ENCODE assay signal across 8 mouse cellular contexts in the genomic region with DNA sequence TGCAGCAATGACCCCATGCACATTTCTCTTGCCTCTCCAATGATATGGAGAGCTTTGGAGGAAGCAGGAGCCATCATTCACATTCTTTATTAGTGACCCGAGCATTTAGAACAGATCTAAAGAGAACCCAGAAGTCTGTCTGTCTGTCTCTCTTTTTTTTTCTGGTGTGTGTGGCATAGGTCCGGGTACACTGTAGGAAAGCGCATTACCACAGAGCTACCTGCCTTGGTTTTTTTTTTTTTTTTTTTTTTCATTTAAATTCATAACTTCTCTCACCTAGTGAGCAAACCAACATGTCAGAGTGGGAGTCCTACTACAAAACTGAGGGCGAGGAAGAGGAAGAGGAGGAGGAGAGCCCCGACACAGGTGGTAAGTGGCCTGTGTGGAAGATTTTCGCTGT. TPM values are rescaled to one million over a fixed set of nuclear protein-coding genes. Genes with fewer than 3 reads are reported as not detected.
A peak's percentile ranks its signal among the peaks of the same experiment; 100 is the strongest.
DNase-seq lines count a peak whose midpoint lies in the region; ATAC-seq and TF ChIP-seq lines count a peak whose summit lies in the region.

No protein-coding gene starts in this region.

- peak overlapping the region; percentile 92 for H3K4me3 ChIP-seq in kidney, postnatal 0 days (replicated peaks; ENCODE audit: low read depth, low read length)
- peak overlapping the region; percentile 98 for H3K4me3 ChIP-seq in embryonic facial prominence, embryonic 10.5 days
- H3K4me3 ChIP-seq in hindbrain, postnatal 0 days (ENCODE audit: low read length) = peak overlapping the region; percentile 92
- H3K4me3 ChIP-seq in myocyte = peak overlapping the region; percentile 80

- peak overlapping the region; percentile 58 for H3ac ChIP-seq in myocyte (ENCODE audit: control insufficient read depth, insufficient read length)

- H3K9me3 ChIP-seq in kidney, postnatal 0 days (replicated peaks; ENCODE audit: low read length) = no peaks in the 10 kb centered on the region
- no peaks in the 10 kb centered on the region for H3K9me3 ChIP-seq in embryonic facial prominence, embryonic 10.5 days
- no peaks in the 10 kb centered on the region for H3K9me3 ChIP-seq in hindbrain, postnatal 0 days (ENCODE audit: low read length)

- H3K79me2 ChIP-seq in myocyte (ENCODE audit: control insufficient read depth, insufficient read depth) = peaks cover 24% of the 10 kb centered on the region

- 0 out of 2 replicates have a peak, but pooled peaks cover 10% of the 10 kb centered on the region for H3K4me1 ChIP-seq in kidney, postnatal 0 days (replicated peaks; ENCODE audit: insufficient read depth, low read length)
- H3K4me1 ChIP-seq in embryonic facial prominence, embryonic 10.5 days = peaks cover 23% of the 10 kb centered on the region
- H3K4me1 ChIP-seq in hindbrain, postnatal 0 days (ENCODE audit: insufficient read depth, low read length) = peaks cover 11% of the 10 kb centered on the region; the same call in 1 of the 2 replicates

- H3K27me3 ChIP-seq in kidney, postnatal 0 days (ENCODE audit: insufficient read depth, low read length) = no peaks in the 10 kb centered on the region
- no peaks in the 10 kb centered on the region for H3K27me3 ChIP-seq in embryonic facial prominence, embryonic 10.5 days (replicated peaks; ENCODE audit: low read depth, poor library complexity, severe bottlenecking)
- no peaks in the 10 kb centered on the region for H3K27me3 ChIP-seq in hindbrain, postnatal 0 days (ENCODE audit: insufficient read depth, low read length)
- no peaks in the 10 kb centered on the region for H3K27me3 ChIP-seq in myocyte (ENCODE audit: control insufficient read depth, insufficient read depth, insufficient read length)

- 13% methylated on average over 6 of the region's 6 CpGs for WGBS in kidney, postnatal 0 days
- WGBS in embryonic facial prominence, embryonic 10.5 days = 22% methylated on average over 6 of the region's 6 CpGs
- 24% methylated on average over 6 of the region's 6 CpGs for WGBS in hindbrain, postnatal 0 days

- no peak for DNase-seq in kidney, postnatal 0 days (ENCODE audit: low spot score)
- DNase-seq in kidney, postnatal 4 days = no peak
- no peak for DNase-seq in embryonic facial prominence, embryonic 10.5 days (ENCODE audit: low spot score)
- no peak for DNase-seq in hindbrain, postnatal 0 days (ENCODE audit: low spot score)
- no peak for DNase-seq in layer of hippocampus, postnatal 14 days (ENCODE audit: low spot score in 2 of 2)
- no peak for DNase-seq in adrenal gland, postnatal 36 days
- no peak for DNase-seq in kidney, adult 11 months

- H3K4me2 ChIP-seq in kidney, postnatal 0 days (ENCODE audit: low read length) = peak overlapping the region; percentile 95
- peak overlapping the region; percentile 94 for H3K4me2 ChIP-seq in hindbrain, postnatal 0 days (ENCODE audit: low read depth, low read length)
- peak overlapping the region; percentile 97 for H3K4me2 ChIP-seq in myocyte (ENCODE audit: low read depth)

- H3K27ac ChIP-seq in kidney, postnatal 0 days = peak overlapping the region; percentile 63; the same call in 1 of the 2 replicates
- peak overlapping the region; percentile 89 for H3K27ac ChIP-seq in embryonic facial prominence, embryonic 10.5 days (replicated peaks)
- H3K27ac ChIP-seq in hindbrain, postnatal 0 days = peak overlapping the region; percentile 80

- no peak for TF ChIP-seq CTCF in kidney, postnatal 0 days (IDR thresholded peaks at IDR 0.05; ENCODE audit: low read depth)
- no peak for TF ChIP-seq CTCF in hindbrain, postnatal 0 days (IDR thresholded peaks at IDR 0.05; ENCODE audit: low read depth)

- no peak for TF ChIP-seq POLR2A in myocyte (IDR thresholded peaks at IDR 0.05; ENCODE audit: insufficient read length, low read depth)

- ATAC-seq in kidney, postnatal 0 days (replicated peaks; ENCODE audit: low FRiP score, low read depth) = no peak
- no peak for ATAC-seq in hindbrain, postnatal 0 days

- peak overlapping the region; percentile 53; the same call in 1 of the 2 replicates for H3K9ac ChIP-seq in kidney, postnatal 0 days (ENCODE audit: low read depth, low read length)
- peak overlapping the region; percentile 76 for H3K9ac ChIP-seq in hindbrain, postnatal 0 days (replicated peaks; ENCODE audit: low read length)

- H3K36me3 ChIP-seq in kidney, postnatal 0 days (ENCODE audit: insufficient read depth, low read length) = 0 out of 2 replicates have a peak, but pooled peaks cover 3% of the 10 kb centered on the region
- H3K36me3 ChIP-seq in embryonic facial prominence, embryonic 10.5 days (replicated peaks) = peaks cover 35% of the 10 kb centered on the region
- H3K36me3 ChIP-seq in hindbrain, postnatal 0 days (ENCODE audit: insufficient read depth, low read length) = no peaks in the 10 kb centered on the region; the same call in 1 of the 2 replicates
- peaks cover 14% of the 10 kb centered on the region for H3K36me3 ChIP-seq in myocyte (ENCODE audit: control insufficient read depth, insufficient read depth)

TF ChIP-seq in myocyte, 11 proteins besides CTCF, POLR2A, EP300 and RAD21:
- TF ChIP-seq MYOG (IDR thresholded peaks at IDR 0.05; ENCODE audit: control insufficient read depth in 1 of 3, insufficient read depth in 1 of 3, insufficient read length in 2 of 3, low read depth in 2 of 3) (no peak), TCF12 (IDR thresholded peaks at IDR 0.05; ENCODE audit: insufficient read depth, poor library complexity, severe bottlenecking) (no peak), MAX (IDR thresholded peaks at IDR 0.05; ENCODE audit: low read depth) (no peak), REST (IDR thresholded peaks at IDR 0.05; ENCODE audit: insufficient read depth, insufficient read length) (no peak)

RNA-seq across cellular contexts. Expression of gene Desi1, which starts 16.8 kb away (rescaled TPM):
- 21.1 and 23.3 TPM in 2 replicates for polyA plus RNA-seq in kidney, postnatal 0 days (2015; fragmentation: Nextera tagmentation; extraction: Ambion mirVana)
- polyA plus RNA-seq in embryonic facial prominence, embryonic 10.5 days (2016; fragmentation: Nextera tagmentation; extraction: Ambion mirVana) = 35.7 and 38.8 TPM in 2 replicates
- 29.9 and 32.1 TPM in 2 replicates for total RNA-seq in hindbrain, postnatal 0 days (2014; rRNA removed)
- 44.1 and 45.3 TPM in 2 replicates for polyA plus RNA-seq in hindbrain, postnatal 0 days (2015; fragmentation: Nextera tagmentation; extraction: Ambion mirVana)
- 47.6 TPM for polyA plus RNA-seq in myocyte (2012; fragmentation: generic; extraction: Trizol)
- 100 to 1,000 TPM; 115 to 119 TPM for total RNA-seq in layer of hippocampus, postnatal 14 days (2021)
- total RNA-seq in adrenal gland, postnatal 36 days (2021) = 100 to 1,000 TPM in 1 of 2 experiments, 10 to 100 TPM in 1; 54.2 to 105 TPM

RNA-seq across cellular contexts. Expression of gene Xrcc6, which starts 29.2 kb away (rescaled TPM):
- 45.2 and 53.6 TPM in 2 replicates for polyA plus RNA-seq in kidney, postnatal 0 days (2015; fragmentation: Nextera tagmentation; extraction: Ambion mirVana)
- polyA plus RNA-seq in embryonic facial prominence, embryonic 10.5 days (2016; fragmentation: Nextera tagmentation; extraction: Ambion mirVana) = 100 and 104 TPM in 2 replicates
- total RNA-seq in hindbrain, postnatal 0 days (2014; rRNA removed) = 18.5 and 20.1 TPM in 2 replicates
- 30.9 and 35.3 TPM in 2 replicates for polyA plus RNA-seq in hindbrain, postnatal 0 days (2015; fragmentation: Nextera tagmentation; extraction: Ambion mirVana)
- 46.3 TPM for polyA plus RNA-seq in myocyte (2012; fragmentation: generic; extraction: Trizol)
- total RNA-seq in layer of hippocampus, postnatal 14 days (2021) = 10 to 100 TPM; 29.1 to 30.2 TPM
- total RNA-seq in adrenal gland, postnatal 36 days (2021) = 10 to 100 TPM; 55.2 to 81.1 TPM

RNA-seq across cellular contexts. Expression of gene Snu13, which starts 30.6 kb away (rescaled TPM):
- 215 and 225 TPM in 2 replicates for polyA plus RNA-seq in kidney, postnatal 0 days (2015; fragmentation: Nextera tagmentation; extraction: Ambion mirVana)
- 389 and 393 TPM in 2 replicates for polyA plus RNA-seq in embryonic facial prominence, embryonic 10.5 days (2016; fragmentation: Nextera tagmentation; extraction: Ambion mirVana)
- total RNA-seq in hindbrain, postnatal 0 days (2014; rRNA removed) = 222 and 236 TPM in 2 replicates
- 249 and 255 TPM in 2 replicates for polyA plus RNA-seq in hindbrain, postnatal 0 days (2015; fragmentation: Nextera tagmentation; extraction: Ambion mirVana)
- 129 TPM for polyA plus RNA-seq in myocyte (2012; fragmentation: generic; extraction: Trizol)
- 10 to 100 TPM; 93.0 to 98.4 TPM for total RNA-seq in layer of hippocampus, postnatal 14 days (2021)
- total RNA-seq in adrenal gland, postnatal 36 days (2021) = 10 to 100 TPM; 88.7 to 94.1 TPM

RNA-seq across cellular contexts. Expression of gene 1700029P11Rik, which starts 36.5 kb away (rescaled TPM):
- not detected in 2 replicates for polyA plus RNA-seq in kidney, postnatal 0 days (2015; fragmentation: Nextera tagmentation; extraction: Ambion mirVana)
- polyA plus RNA-seq in embryonic facial prominence, embryonic 10.5 days (2016; fragmentation: Nextera tagmentation; extraction: Ambion mirVana) = not detected in 2 replicates
- total RNA-seq in hindbrain, postnatal 0 days (2014; rRNA removed) = not detected in 2 replicates
- not detected in 2 replicates for polyA plus RNA-seq in hindbrain, postnatal 0 days (2015; fragmentation: Nextera tagmentation; extraction: Ambion mirVana)
- not detected for polyA plus RNA-seq in myocyte (2012; fragmentation: generic; extraction: Trizol)
- not detected for total RNA-seq in layer of hippocampus, postnatal 14 days (2021)
- not detected for total RNA-seq in adrenal gland, postnatal 36 days (2021)

RNA-seq across cellular contexts. Expression of gene 4930407I10Rik, which starts 42.1 kb away (rescaled TPM):
- polyA plus RNA-seq in kidney, postnatal 0 days (2015; fragmentation: Nextera tagmentation; extraction: Ambion mirVana) = not detected in 2 replicates
- not detected in 2 replicates for polyA plus RNA-seq in embryonic facial prominence, embryonic 10.5 days (2016; fragmentation: Nextera tagmentation; extraction: Ambion mirVana)
- total RNA-seq in hindbrain, postnatal 0 days (2014; rRNA removed) = not detected in 2 replicates
- not detected in 2 replicates for polyA plus RNA-seq in hindbrain, postnatal 0 days (2015; fragmentation: Nextera tagmentation; extraction: Ambion mirVana)
- not detected for polyA plus RNA-seq in myocyte (2012; fragmentation: generic; extraction: Trizol)
- not detected for total RNA-seq in layer of hippocampus, postnatal 14 days (2021)
- total RNA-seq in adrenal gland, postnatal 36 days (2021) = not detected
